Mouse (Mus musculus) CH12.LX (cell line): ENCODE data around the gene Nme6. TPM values are rescaled to one million over a fixed set of nuclear protein-coding genes. Genes with fewer than 3 reads are reported as not detected.

Source experiments
- DNase-seq: peaks from one replicate; pipeline ENCODE4 v3.0.0-alpha.2; 2013; ENCODE audit errors: extremely low read depth
- H3K27ac ChIP-seq: 2 replicates; pipeline ENCODE4 v1.5.1; 2012; ENCODE audit warnings: low read depth, mild to moderate bottlenecking, control low read depth, moderate library complexity; ENCODE audit not compliant: insufficient read depth
- H3K27me3 ChIP-seq: replicated peaks from 2 replicates; pipeline ENCODE3; 2012; ENCODE audit warnings: inconsistent platforms
- H3K36me3 ChIP-seq, 2 experiments: replicated peaks in 1 of 2; 2 replicates each; pipeline versions ENCODE3 to v1.6.1; 2012; ENCODE audit warnings: inconsistent platforms in 1 of 2, low read length in 1 of 2, mild to moderate bottlenecking in 1 of 2, mixed read lengths in 1 of 2, moderate library complexity in 1 of 2; ENCODE audit not compliant: control insufficient read depth in 1 of 2, insufficient read depth in 1 of 2
- H3K4me1 ChIP-seq, 2 experiments: 2 replicates each; pipeline ENCODE4 v1.6.1; 2012; ENCODE audit warnings: inconsistent platforms in 1 of 2, moderate library complexity in 1 of 2; ENCODE audit not compliant: insufficient read depth in 2 of 2, control insufficient read depth in 1 of 2
- H3K4me2 ChIP-seq: 2 replicates; pipeline ENCODE4 v1.6.1; 2012; ENCODE audit warnings: low read depth, mild to moderate bottlenecking, control low read depth; ENCODE audit not compliant: poor library complexity, insufficient read depth, severe bottlenecking
- H3K4me3 ChIP-seq, 3 experiments: fragments of 150-350 bp in 1 of 3; sonication (generic) in 1 of 3; replicated peaks in 1 of 3; 2 replicates each; pipeline versions ENCODE3 to v1.5.1; 2011 to 2012; ENCODE audit warnings: low read depth in 2 of 3, low read length in 2 of 3, mild to moderate bottlenecking in 2 of 3, moderate library complexity in 2 of 3, control low read depth in 1 of 3, improper control_type of control experiment in 1 of 3, inconsistent platforms in 1 of 3, mixed read lengths in 1 of 3; ENCODE audit not compliant: poor library complexity in 1 of 3
- H3K79me2 ChIP-seq: replicated peaks from 2 replicates; pipeline ENCODE4 v1.6.1; 2012; ENCODE audit warnings: mild to moderate bottlenecking, moderate library complexity; ENCODE audit not compliant: control insufficient read depth, poor library complexity, insufficient read depth, severe bottlenecking; ENCODE audit errors: extremely low read depth
- H3K9ac ChIP-seq: 2 replicates; pipeline ENCODE4 v1.6.1; 2012; ENCODE audit warnings: low read depth, mild to moderate bottlenecking, control low read depth, moderate library complexity; ENCODE audit not compliant: insufficient read depth
- H3K9me3 ChIP-seq: replicated peaks from 2 replicates; pipeline ENCODE3; 2012; ENCODE audit warnings: low read length, inconsistent platforms, mixed read lengths
- CHD2 ChIP-seq: IDR thresholded peaks from 2 replicates; pipeline ENCODE4 v1.6.1; 2011; ENCODE audit warnings: low read length, improper control_type of control experiment
- CTCF ChIP-seq, 2 experiments: IDR thresholded peaks in 1 of 2; conservative IDR thresholded peaks in 1 of 2; 2 replicates each; pipeline ENCODE4 v1.5.1; 2011 to 2012; ENCODE audit warnings: low read depth in 2 of 2, low read length in 2 of 2, improper control_type of control experiment in 1 of 2, inconsistent platforms in 1 of 2, mild to moderate bottlenecking in 1 of 2, moderate library complexity in 1 of 2
- E2F4 ChIP-seq: IDR thresholded peaks from 2 replicates; pipeline ENCODE4 v1.6.1; 2011; ENCODE audit warnings: low read depth, low read length, improper control_type of control experiment; ENCODE audit not compliant: insufficient replicate concordance
- ELF1 ChIP-seq: IDR thresholded peaks from 2 replicates; pipeline ENCODE4 v1.6.1; 2014; ENCODE audit warnings: low read depth, mild to moderate bottlenecking, inconsistent platforms, low read length, improper control_type of control experiment
- EP300 ChIP-seq: IDR thresholded peaks from 2 replicates; pipeline ENCODE4 v1.6.1; 2011; ENCODE audit warnings: low read length, improper control_type of control experiment
- ETS1 ChIP-seq: conservative IDR thresholded peaks from 2 replicates; pipeline ENCODE4 v1.6.1; 2012; ENCODE audit warnings: low read depth, mild to moderate bottlenecking, inconsistent platforms, low read length, improper control_type of control experiment, moderate library complexity
- GABPA ChIP-seq: IDR thresholded peaks from 2 replicates; pipeline ENCODE4 v1.6.1; 2012; ENCODE audit warnings: low read depth, low read length, improper control_type of control experiment, inconsistent platforms; ENCODE audit not compliant: insufficient replicate concordance
- HCFC1 ChIP-seq: IDR thresholded peaks from 2 replicates; pipeline ENCODE4 v1.6.1; 2012; ENCODE audit warnings: low read depth, mild to moderate bottlenecking, inconsistent platforms, low read length, improper control_type of control experiment
- IRF4 ChIP-seq: IDR thresholded peaks from 2 replicates; pipeline ENCODE4 v1.6.1; 2014; ENCODE audit warnings: low read depth, mild to moderate bottlenecking, inconsistent platforms, low read length, improper control_type of control experiment
- KAT2A ChIP-seq: IDR thresholded peaks from 2 replicates; pipeline ENCODE4 v1.6.1; 2012; ENCODE audit warnings: low read length, improper control_type of control experiment, inconsistent platforms; ENCODE audit not compliant: insufficient replicate concordance
- MAX ChIP-seq: IDR thresholded peaks from 2 replicates; pipeline ENCODE4 v1.6.1; 2011; ENCODE audit warnings: low read length, improper control_type of control experiment
- MAZ ChIP-seq: IDR thresholded peaks from 2 replicates; pipeline ENCODE4 v1.6.1; 2012; ENCODE audit warnings: low read depth, mild to moderate bottlenecking, inconsistent platforms, low read length, improper control_type of control experiment, moderate library complexity
- MEF2A ChIP-seq: IDR thresholded peaks from 2 replicates; pipeline ENCODE4 v1.6.1; 2014; ENCODE audit warnings: low read depth, mild to moderate bottlenecking, inconsistent platforms, low read length, improper control_type of control experiment, borderline replicate concordance
- NRF1 ChIP-seq: IDR thresholded peaks from 2 replicates; pipeline ENCODE4 v1.6.1; 2014; ENCODE audit warnings: low read depth, mild to moderate bottlenecking, inconsistent platforms, low read length, improper control_type of control experiment, moderate library complexity
- PAX5 ChIP-seq: IDR thresholded peaks from 2 replicates; pipeline ENCODE4 v1.6.1; 2012; ENCODE audit warnings: low read length, inconsistent platforms, mixed read lengths
- POLR2A ChIP-seq: IDR thresholded peaks from 2 replicates; pipeline ENCODE4 v1.6.1; 2011; ENCODE audit warnings: low read depth, mild to moderate bottlenecking, improper control_type of control experiment, low read length
- RCOR1 ChIP-seq: conservative IDR thresholded peaks from 2 replicates; pipeline ENCODE4 v1.6.1; 2012; ENCODE audit warnings: low read depth, mild to moderate bottlenecking, inconsistent platforms, low read length, improper control_type of control experiment
- SIN3A ChIP-seq: IDR thresholded peaks from 2 replicates; pipeline ENCODE4 v1.6.1; 2012; ENCODE audit warnings: low read length, improper control_type of control experiment, inconsistent platforms
- TBP ChIP-seq: conservative IDR thresholded peaks from 2 replicates; pipeline ENCODE4 v1.6.1; 2011; ENCODE audit warnings: low read depth, low read length, improper control_type of control experiment
- TCF12 ChIP-seq: IDR thresholded peaks from 2 replicates; pipeline ENCODE4 v1.6.1; 2014; ENCODE audit warnings: low read depth, mild to moderate bottlenecking, inconsistent platforms, low read length, improper control_type of control experiment
- ZKSCAN1 ChIP-seq: IDR thresholded peaks from 2 replicates; pipeline ENCODE4 v1.6.1; 2012; ENCODE audit warnings: low read depth, inconsistent platforms, low read length, improper control_type of control experiment, borderline replicate concordance
- ZNF384 ChIP-seq: IDR thresholded peaks from 2 replicates; pipeline ENCODE4 v1.6.1; 2012; ENCODE audit warnings: low read depth, low read length, improper control_type of control experiment, inconsistent platforms
- dilution Hi-C: fragments of 300-500 bp; cut with MboI; formaldehyde crosslinking; loops from 2 replicates; pipeline ENCODE4 v1.14.3; 2020; ENCODE audit warnings: low sequenced_read_pairs; ENCODE audit not compliant: extremely low pct_unique_long_range_greater_than_20kb, extremely low pct_ligation_motif_present
- in situ Hi-C: fragments of 300-500 bp; cut with MboI; formaldehyde crosslinking; loops from 3 replicates; pipeline ENCODE4 v1.14.3; 2019; ENCODE audit warnings: low sequenced_read_pairs, low pct_ligation_motif_present, low pct_unique_long_range_greater_than_20kb, mixed read lengths
- polyA plus RNA-seq: library from polyadenylated mRNA; unstranded; fragments of >175 nt; gene quantifications from 2 replicates; pipeline ENCODE4 v1.2.1, GENCODE M21; 2012; ENCODE audit warnings: low read depth; ENCODE audit not compliant: insufficient read length
- total RNA-seq, 2 experiments: library from RNA; depleted of rRNA; stranded (reverse); fragments of 300-350 nt in 1 of 2; fragments of >200 nt in 1 of 2; gene quantifications; 2 replicates each; pipeline ENCODE4 v1.2.3; 2012 to 2014

Gene Nme6
- total and polyA plus RNA-seq, 3 experiments: 73.1 to 110 (median 76.2) TPM

GRCm38 (mm10) chr9:109887321-109887720, 54.8 kb downstream of the Nme6 start:
- in situ Hi-C loops (no loop called here), dilution Hi-C loops (no loop called here)
- no peaks in the 10 kb centered on the region for H3K27me3 ChIP-seq
- H3K4me2 ChIP-seq: no peak overlapping the region
- H3K4me3 ChIP-seq: no peak overlapping the region
- no peak for DNase-seq
- TF ChIP-seq GABPA (no peak), EP300 (no peak), HCFC1 (no peak), MEF2A (no peak), ZKSCAN1 (no peak), ZNF384 (no peak), IRF4 (no peak), RCOR1 (no peak), CHD2 (no peak), ELF1 (no peak), TBP (no peak), NRF1 (no peak), MAZ (no peak), ETS1 (no peak), PAX5 (no peak), TCF12 (no peak), POLR2A (no peak), CTCF (conservative IDR thresholded peaks at IDR 0.05 in 1 of 2, IDR thresholded peaks at IDR 0.05 in 1 of 2; ENCODE audit: low read depth in 2 of 2, low read length in 2 of 2) (no peak), KAT2A (no peak)
- no peak overlapping the region for H3K9ac ChIP-seq
- H3K4me1 ChIP-seq: no peaks in the 10 kb centered on the region; a peak in 1 of 4 replicates
- no peak overlapping the region for H3K27ac ChIP-seq
- no peaks in the 10 kb centered on the region; the same call in 1 of the 2 replicates for H3K79me2 ChIP-seq
- peaks cover 85 to 99% of the 10 kb centered on the region in 2 experiments for H3K36me3 ChIP-seq
- no peaks in the 10 kb centered on the region for H3K9me3 ChIP-seq

- DNase-seq: no peak
- Histone ChIP-seq H3K27ac (no peak overlapping the region), H3K4me1 (0 out of 4 replicates have a peak, but pooled peaks cover 0 to 3% of the 10 kb centered on the region in 2 experiments), H3K9me3 (no peaks in the 10 kb centered on the region), H3K79me2 (no peaks in the 10 kb centered on the region), H3K4me2 (no peak overlapping the region), H3K4me3 (no peak overlapping the region), H3K36me3 (peaks cover 74 to 95% of the 10 kb centered on the region in 2 experiments), H3K9ac (no peak overlapping the region), H3K27me3 (no peaks in the 10 kb centered on the region)
- dilution Hi-C loops: no loop called here
- in situ Hi-C loops: loop anchor here (5.0 to 10.0 kb wide), 2 partner anchors 181 to 393 kb away; no protein-coding TSS in a partner anchor
- no peak for TF ChIP-seq ETS1
- no peak for TF ChIP-seq SIN3A
- TF ChIP-seq MAX: no peak
- no peak for TF ChIP-seq POLR2A
- no peak for TF ChIP-seq TCF12
- TF ChIP-seq E2F4: no peak
- no peak for TF ChIP-seq KAT2A
- no peak for TF ChIP-seq MEF2A
- no peak for TF ChIP-seq CHD2
These were observed 59.0 kb downstream of the Nme6 start for GRCm38 (mm10) chr9:109891501-109891900.

Other genes starting within 250 kb of the Nme6 start
- gene Fbxw24, start 206.7 kb upstream of the Nme6 start, total RNA-seq (2012; rRNA removed): not detected in 2 replicates
- gene Fbxw24, start 206.7 kb upstream of the Nme6 start, total RNA-seq (2014; rRNA removed): not detected in 2 replicates
- gene Fbxw24, start 206.7 kb upstream of the Nme6 start, polyA plus RNA-seq: not detected in 2 replicates
- not detected in 2 replicates for gene Fbxw25, start 168.1 kb upstream of the Nme6 start, total RNA-seq (2012; rRNA removed)
- not detected in 2 replicates for gene Fbxw25, start 168.1 kb upstream of the Nme6 start, total RNA-seq (2014; rRNA removed)
- gene Fbxw25, start 168.1 kb upstream of the Nme6 start, polyA plus RNA-seq: not detected in 2 replicates
- gene Fbxw18, start 130.0 kb upstream of the Nme6 start, total RNA-seq (2012; rRNA removed): not detected in 2 replicates
- not detected in 2 replicates for gene Fbxw18, start 130.0 kb upstream of the Nme6 start, total RNA-seq (2014; rRNA removed)
- gene Fbxw18, start 130.0 kb upstream of the Nme6 start, polyA plus RNA-seq: not detected in 2 replicates
- not detected in 2 replicates for gene Fbxw26, start 86.7 kb upstream of the Nme6 start, total RNA-seq (2012; rRNA removed)
- not detected in 2 replicates for gene Fbxw26, start 86.7 kb upstream of the Nme6 start, total RNA-seq (2014; rRNA removed)
- gene Fbxw26, start 86.7 kb upstream of the Nme6 start, polyA plus RNA-seq: not detected in 2 replicates
- gene Fbxw27, start 42.1 kb upstream of the Nme6 start, total RNA-seq (2012; rRNA removed): not detected in 2 replicates
- gene Fbxw27, start 42.1 kb upstream of the Nme6 start, total RNA-seq (2014; rRNA removed): not detected in 2 replicates
- not detected in 2 replicates for gene Fbxw27, start 42.1 kb upstream of the Nme6 start, polyA plus RNA-seq
- not detected in 2 replicates for gene Spink8, start 20.5 kb upstream of the Nme6 start, total RNA-seq (2012; rRNA removed)
- gene Spink8, start 20.5 kb upstream of the Nme6 start, total RNA-seq (2014; rRNA removed): not detected in 2 replicates
- gene Spink8, start 20.5 kb upstream of the Nme6 start, polyA plus RNA-seq: not detected in 2 replicates
- not detected in 2 replicates for gene Camp, start 16.9 kb downstream of the Nme6 start, total RNA-seq (2012; rRNA removed)
- not detected in 2 replicates for gene Camp, start 16.9 kb downstream of the Nme6 start, total RNA-seq (2014; rRNA removed)
- gene Camp, start 16.9 kb downstream of the Nme6 start, polyA plus RNA-seq: not detected in 2 replicates
- gene Cdc25a, start 42.8 kb downstream of the Nme6 start, total RNA-seq (2012; rRNA removed): 32.4 and 54.6 TPM in 2 replicates
- 32.2 and 32.6 TPM in 2 replicates for gene Cdc25a, start 42.8 kb downstream of the Nme6 start, total RNA-seq (2014; rRNA removed)
- gene Cdc25a, start 42.8 kb downstream of the Nme6 start, polyA plus RNA-seq: 74.9 TPM in 2 replicates
- gene Map4, start 98.7 kb downstream of the Nme6 start, total RNA-seq (2012; rRNA removed): 23.1 and 28.9 TPM in 2 replicates
- 13.8 and 14.4 TPM in 2 replicates for gene Map4, start 98.7 kb downstream of the Nme6 start, total RNA-seq (2014; rRNA removed)
- 40.6 and 45.8 TPM in 2 replicates for gene Map4, start 98.7 kb downstream of the Nme6 start, polyA plus RNA-seq